Mouse (Mus musculus) hindbrain, embryonic 16.5 days (tissue): ENCODE data around the gene Cd36. TPM values are rescaled to one million over a fixed set of nuclear protein-coding genes. Genes with fewer than 3 reads are reported as not detected.
"Not testable (repeated sequence)": the region's sequence is repeated elsewhere in the genome, so short reads cannot be mapped to it uniquely, and the experiment has no call there.

Experiments
- ATAC-seq: fragments of 200-750 bp; cut with Nextera tagmentation; 2 replicates; pipeline ENCODE4 v1.8.0; 2017; ENCODE audit warnings: moderate TSS enrichment, moderate library complexity
- H3K27ac ChIP-seq: fragments of 300-500 bp; sonication (generic); 2 replicates; pipeline ENCODE4 v1.5.1; 2014; ENCODE audit warnings: low read depth, mild to moderate bottlenecking, control low read depth, low read length, moderate library complexity
- H3K27me3 ChIP-seq: fragments of 300-500 bp; sonication (generic); replicated peaks from 2 replicates; pipeline ENCODE4 v1.6.1; 2014; ENCODE audit warnings: low read length; ENCODE audit not compliant: control insufficient read depth, insufficient read depth
- H3K36me3 ChIP-seq: fragments of 300-500 bp; sonication (generic); 2 replicates; pipeline ENCODE4 v1.6.1; 2014; ENCODE audit warnings: mild to moderate bottlenecking, low read length, moderate library complexity, mixed read lengths; ENCODE audit not compliant: control insufficient read depth, insufficient read depth
- H3K4me1 ChIP-seq: fragments of 300-500 bp; sonication (generic); 2 replicates; pipeline ENCODE4 v1.6.1; 2014; ENCODE audit warnings: low read depth, low read length; ENCODE audit not compliant: control insufficient read depth, insufficient read depth
- H3K4me2 ChIP-seq: fragments of 300-500 bp; sonication (generic); 2 replicates; pipeline ENCODE4 v1.6.1; 2014; ENCODE audit warnings: mild to moderate bottlenecking, low read length, control low read depth, moderate library complexity
- H3K4me3 ChIP-seq: fragments of 300-500 bp; sonication (generic); 2 replicates; pipeline ENCODE4 v1.5.1; 2014; ENCODE audit warnings: mild to moderate bottlenecking, low read length, control low read depth, moderate library complexity
- H3K9ac ChIP-seq: fragments of 300-500 bp; sonication (generic); 2 replicates; pipeline ENCODE4 v1.6.1; 2014; ENCODE audit warnings: low read depth, mild to moderate bottlenecking, control low read depth, low read length, moderate library complexity
- H3K9me3 ChIP-seq: fragments of 300-500 bp; sonication (generic); 2 replicates; pipeline ENCODE4 v1.6.1; 2014; ENCODE audit warnings: mild to moderate bottlenecking, low read length, moderate library complexity; ENCODE audit not compliant: control insufficient read depth
- WGBS: fragments of 180-500 bp; shearing (Covaris S2); extraction: QIAGEN DNeasy Blood & Tissue Kit; methylation state at CpG from one replicate; pipeline ENCODE4 v1.1.7; 2014; 5-methylcytosine and 5-hydroxymethylcytosine counted together
- polyA plus RNA-seq: library from polyadenylated mRNA; unstranded; fragments of >200 nt; fragmentation: Nextera tagmentation; extraction: Ambion mirVana; gene quantifications from 2 replicates; pipeline ENCODE4 v1.2.1, GENCODE M21; 2015

Gene Cd36
- polyA plus RNA-seq, 1 experiment from 2014 or later: 3.3 TPM

DNA sequence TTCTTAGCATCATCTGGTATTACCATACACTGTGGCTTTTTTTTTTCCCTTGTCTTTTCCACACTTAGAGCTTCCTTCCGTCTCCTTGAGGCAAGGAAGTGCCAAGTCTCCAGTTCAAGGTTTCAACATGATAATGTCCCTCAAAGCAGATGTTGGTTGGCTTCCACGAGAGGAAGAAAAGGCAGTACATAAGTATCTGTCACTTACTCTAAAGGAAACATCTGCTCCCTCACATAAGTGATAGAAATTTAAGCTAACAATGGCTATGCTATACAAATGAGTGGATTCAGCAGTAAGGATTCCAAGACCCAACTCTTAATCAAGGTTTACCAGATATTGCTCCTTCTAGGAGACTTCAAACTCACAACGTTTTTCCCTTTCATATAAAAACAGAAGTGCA lies 10.3 kb upstream of the Cd36 start:
- Histone ChIP-seq H3K9me3 (no peaks in the 10 kb centered on the region), H3K9ac (no peak overlapping the region), H3K4me3 (no peak overlapping the region), H3K4me2 (no peak overlapping the region), H3K36me3 (no peaks in the 10 kb centered on the region), H3K27me3 (no peaks in the 10 kb centered on the region), H3K27ac (no peak overlapping the region), H3K4me1 (no peaks in the 10 kb centered on the region)
- WGBS: 80% methylated on average over 3 of the region's 3 CpGs
- ATAC-seq: no peak

DNA sequence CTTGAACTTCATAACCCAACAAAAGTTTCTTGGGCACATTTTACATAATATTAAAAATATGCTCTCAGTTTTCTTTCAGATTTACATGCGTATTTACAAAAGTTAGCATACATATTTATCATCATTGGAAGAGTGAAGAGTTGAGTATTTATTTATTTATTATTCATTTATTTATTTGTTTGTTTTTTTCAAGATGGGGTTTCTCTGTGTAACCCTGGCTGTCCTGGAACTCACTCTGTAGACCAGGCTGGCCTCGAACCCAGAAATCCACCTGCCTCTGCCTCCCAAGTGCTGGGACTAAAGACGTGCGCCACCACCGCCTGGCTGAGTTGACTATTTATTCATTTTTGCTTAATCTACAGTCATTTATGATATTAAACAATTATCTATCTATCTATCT lies 9.0 kb upstream of the Cd36 start:
- not testable (repeated sequence) for H3K27me3 ChIP-seq, H3K36me3 ChIP-seq, H3K4me3 ChIP-seq, ATAC-seq, H3K4me2 ChIP-seq, H3K9ac ChIP-seq, H3K9me3 ChIP-seq, H3K27ac ChIP-seq, H3K4me1 ChIP-seq
- 94% methylated on average over 5 of the region's 5 CpGs for WGBS

- Histone ChIP-seq H3K27ac (no peak overlapping the region), H3K27me3 (no peaks in the 10 kb centered on the region), H3K4me3 (no peak overlapping the region), H3K9ac (no peak overlapping the region), H3K36me3 (no peaks in the 10 kb centered on the region), H3K4me1 (no peaks in the 10 kb centered on the region), H3K9me3 (no peaks in the 10 kb centered on the region), H3K4me2 (no peak overlapping the region)
- 44% methylated on average over 2 of the region's 2 CpGs for WGBS
- ATAC-seq: no peak
Measured at GRCm38 (mm10) chr5:17893577-17894172, 5.1 kb upstream of the Cd36 start.

GRCm38 (mm10) chr5:17889291-17889690 lies 690 bp upstream of the Cd36 start:
- Histone ChIP-seq H3K27me3 (no peaks in the 10 kb centered on the region), H3K36me3 (no peaks in the 10 kb centered on the region), H3K4me3 (no peak overlapping the region), H3K4me1 (no peaks in the 10 kb centered on the region), H3K9me3 (no peaks in the 10 kb centered on the region), H3K27ac (no peak overlapping the region), H3K4me2 (no peak overlapping the region), H3K9ac (no peak overlapping the region)
- WGBS: 91% methylated on average over 1 of the region's 1 CpGs
- ATAC-seq: no peak

DNA sequence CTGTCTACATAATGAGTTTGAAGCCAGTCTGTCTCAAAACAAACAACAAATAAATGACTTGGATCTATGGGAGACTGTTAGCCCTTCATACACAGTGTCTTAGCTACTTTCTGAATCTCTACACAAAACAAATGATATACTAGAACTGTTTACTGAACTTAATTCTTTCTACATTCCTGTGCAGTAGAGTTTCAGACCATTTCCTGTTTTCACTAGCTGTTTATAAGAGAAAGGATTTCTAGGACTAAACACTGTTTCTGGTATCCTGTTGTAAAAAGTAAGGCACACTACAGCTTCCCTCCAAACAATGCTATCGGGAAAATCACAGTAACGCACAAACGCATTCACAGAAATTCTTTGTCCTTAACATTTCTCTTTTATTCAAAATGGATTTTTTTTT lies 2.2 kb downstream of the Cd36 start:
- H3K36me3 ChIP-seq: no peaks in the 10 kb centered on the region
- H3K4me2 ChIP-seq: no peak overlapping the region
- no peak overlapping the region for H3K4me3 ChIP-seq
- no peaks in the 10 kb centered on the region for H3K27me3 ChIP-seq
- H3K9me3 ChIP-seq: no peaks in the 10 kb centered on the region
- 88% methylated on average over 3 of the region's 3 CpGs for WGBS
- ATAC-seq: no peak
- H3K4me1 ChIP-seq: no peaks in the 10 kb centered on the region
- no peak overlapping the region for H3K27ac ChIP-seq
- no peak overlapping the region for H3K9ac ChIP-seq

DNA sequence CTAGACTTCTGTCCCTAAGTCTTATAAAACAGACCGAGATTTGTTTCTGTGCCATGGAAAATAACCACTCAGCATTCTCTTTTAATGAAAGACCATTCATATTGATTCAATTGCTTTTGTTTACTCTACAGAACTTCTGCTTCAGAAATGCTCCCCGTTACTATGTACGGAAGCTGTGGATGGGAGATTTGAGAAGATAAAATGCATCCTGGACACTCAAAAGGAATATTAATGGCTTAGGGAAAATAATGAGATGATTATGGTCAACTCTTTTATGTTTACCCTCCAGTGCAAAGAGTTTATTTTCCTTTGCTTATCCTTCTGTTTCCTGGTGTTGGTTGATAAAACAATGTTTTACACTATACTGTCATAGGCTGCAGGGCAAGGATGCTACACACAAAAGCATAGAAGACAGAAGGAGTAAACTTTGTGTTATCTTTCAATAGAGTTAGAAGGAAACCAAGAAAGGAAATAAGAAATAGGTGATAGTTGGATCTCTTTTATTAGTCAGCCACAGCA lies 5.2 kb downstream of the Cd36 start:
- H3K27me3 ChIP-seq: no peaks in the 10 kb centered on the region

DNA sequence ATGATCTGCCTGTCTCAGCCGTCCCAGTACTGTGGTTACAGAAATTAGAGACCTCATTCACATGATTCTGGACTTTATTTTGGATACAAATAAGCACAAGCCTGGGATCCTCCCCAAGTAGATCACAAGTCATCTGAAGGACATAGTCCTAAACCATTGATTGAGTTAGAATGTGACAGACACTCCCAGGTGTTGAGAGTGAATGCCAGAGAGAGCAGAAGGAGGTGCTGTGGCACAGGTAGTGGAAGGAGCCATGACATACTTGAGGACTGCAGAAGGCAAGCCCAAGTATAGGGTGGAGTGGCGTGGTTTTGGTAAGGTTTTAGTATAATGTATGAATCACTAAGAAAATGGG lies 7.1 kb downstream of the Cd36 start:
- Histone ChIP-seq H3K4me3 (no peak overlapping the region), H3K4me1 (no peaks in the 10 kb centered on the region), H3K4me2 (no peak overlapping the region), H3K27ac (no peak overlapping the region), H3K27me3 (no peaks in the 10 kb centered on the region), H3K36me3 (no peaks in the 10 kb centered on the region), H3K9me3 (no peaks in the 10 kb centered on the region), H3K9ac (no peak overlapping the region)
- 85% methylated on average over 2 of the region's 2 CpGs for WGBS
- no peak for ATAC-seq

More for the DNA sequence above, 5.2 kb downstream of the Cd36 start:
- no peaks in the 10 kb centered on the region for H3K9me3 ChIP-seq
- no peak for ATAC-seq
- no peak overlapping the region for H3K4me2 ChIP-seq
- WGBS: 68% methylated on average over 3 of the region's 3 CpGs
- no peaks in the 10 kb centered on the region for H3K4me1 ChIP-seq
- no peak overlapping the region for H3K4me3 ChIP-seq
- no peak overlapping the region for H3K9ac ChIP-seq
- no peak overlapping the region for H3K27ac ChIP-seq
- no peaks in the 10 kb centered on the region for H3K36me3 ChIP-seq

- H3K4me3 ChIP-seq: no peak overlapping the region
- WGBS: 80% methylated on average over 4 of the region's 4 CpGs
- ATAC-seq: no peak
- H3K4me2 ChIP-seq: no peak overlapping the region
- H3K36me3 ChIP-seq: no peaks in the 10 kb centered on the region
- H3K27ac ChIP-seq: no peak overlapping the region
- H3K4me1 ChIP-seq: no peaks in the 10 kb centered on the region
- no peaks in the 10 kb centered on the region for H3K9me3 ChIP-seq
- no peak overlapping the region for H3K9ac ChIP-seq
- no peaks in the 10 kb centered on the region for H3K27me3 ChIP-seq
Measured at GRCm38 (mm10) chr5:17880799-17881541, 7.6 kb downstream of the Cd36 start.

DNA sequence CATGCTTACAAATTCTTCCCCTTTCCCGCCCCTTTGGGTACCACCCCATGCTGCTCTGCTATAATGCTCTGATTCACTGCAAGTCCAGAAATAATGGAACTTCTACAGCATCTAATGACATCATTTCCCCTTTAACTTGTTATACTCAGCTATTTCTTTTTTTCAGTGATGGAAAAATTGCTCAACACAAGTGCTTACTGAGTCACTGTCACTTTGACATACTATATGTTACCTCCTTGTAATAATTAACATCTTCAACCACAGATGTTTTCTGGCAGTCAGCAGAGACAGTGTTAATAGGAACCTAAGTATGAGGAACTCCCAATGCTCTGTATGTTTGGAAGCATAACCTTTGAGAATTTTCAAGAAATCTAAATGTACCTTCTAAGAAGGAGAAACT lies 8.7 kb downstream of the Cd36 start:
- H3K27ac ChIP-seq: no peak overlapping the region
- H3K9me3 ChIP-seq: no peaks in the 10 kb centered on the region
- H3K4me1 ChIP-seq: no peaks in the 10 kb centered on the region
- WGBS: 59% methylated on average over 1 of the region's 1 CpGs
- H3K4me2 ChIP-seq: no peak overlapping the region
- no peak overlapping the region for H3K9ac ChIP-seq
- H3K4me3 ChIP-seq: no peak overlapping the region
- no peak for ATAC-seq
- H3K27me3 ChIP-seq: no peaks in the 10 kb centered on the region
- H3K36me3 ChIP-seq: no peaks in the 10 kb centered on the region
